Mouse (Mus musculus): ENCODE data around the gene Nos2. TPM values are rescaled to one million over a fixed set of nuclear protein-coding genes. Genes with fewer than 3 reads are reported as not detected.
A peak's percentile ranks its signal among the peaks of the same experiment; 100 is the strongest.
"Not testable (repeated sequence)": the region's sequence is repeated elsewhere in the genome, so short reads cannot be mapped to it uniquely, and the experiment has no call there.

The Nos2 gene
- polyA plus RNA-seq, 1 experiment from 2014 or later, result 3.9 TPM

- Histone ChIP-seq H3K4me1 (ENCODE audit: insufficient read depth) (no peaks in the 10 kb centered on the region), H3K4me2 (no peak overlapping the region), H3K27me3 (ENCODE audit: insufficient read depth, low read length) (no peaks in the 10 kb centered on the region), H3K36me3 (ENCODE audit: insufficient read depth) (no peaks in the 10 kb centered on the region), H3K9ac (no peak overlapping the region), H3K4me3 (ENCODE audit: low read depth, low read length) (no peak overlapping the region), H3K9me3 (ENCODE audit: low read depth, low read length) (no peaks in the 10 kb centered on the region), H3K27ac (ENCODE audit: low read depth) (no peak overlapping the region)
- no peak for DNase-seq
- 89% methylated on average over 9 of the region's 9 CpGs for WGBS
- ATAC-seq (ENCODE audit: insufficient read depth), result no peak
- TF ChIP-seq CTCF (IDR thresholded peaks at IDR 0.05; ENCODE audit: low read depth), result no peak
Observed at GRCm38 (mm10) chr11:78990096-78990495, 69.5 kb downstream of the Nos2 start.

- H3K27me3 ChIP-seq (ENCODE audit: insufficient read depth, low read length); H3K9me3 ChIP-seq (ENCODE audit: low read depth, low read length); H3K4me2 ChIP-seq; H3K9ac ChIP-seq; H3K4me1 ChIP-seq (ENCODE audit: insufficient read depth); H3K36me3 ChIP-seq (ENCODE audit: insufficient read depth); H3K4me3 ChIP-seq (ENCODE audit: low read depth, low read length); DNase-seq; ATAC-seq (ENCODE audit: insufficient read depth); H3K27ac ChIP-seq (ENCODE audit: low read depth): not testable (repeated sequence)
- 67% methylated on average over 5 of the region's 5 CpGs for WGBS
Observed at GRCm38 (mm10) chr11:78990875-78991543, 70.4 kb downstream of the Nos2 start.

- H3K4me3 ChIP-seq (ENCODE audit: low read depth, low read length), result no peak overlapping the region
- no peak for ATAC-seq (ENCODE audit: insufficient read depth)
- no peak for DNase-seq
- TF ChIP-seq CTCF (IDR thresholded peaks at IDR 0.05; ENCODE audit: low read depth), result no peak
- no peak overlapping the region for H3K9ac ChIP-seq
- H3K27me3 ChIP-seq (ENCODE audit: insufficient read depth, low read length), result no peaks in the 10 kb centered on the region
- H3K4me2 ChIP-seq, result no peak overlapping the region
- peaks cover 7% of the 10 kb centered on the region; the same call in 1 of the 2 replicates for H3K4me1 ChIP-seq (ENCODE audit: insufficient read depth)
- H3K9me3 ChIP-seq (ENCODE audit: low read depth, low read length), result no peaks in the 10 kb centered on the region
- no peak overlapping the region for H3K27ac ChIP-seq (ENCODE audit: low read depth)
- H3K36me3 ChIP-seq (ENCODE audit: insufficient read depth), result no peaks in the 10 kb centered on the region
- whole genome bisulfite sequencing, result 64% methylated on average over 6 of the region's 6 CpGs
Observed at GRCm38 (mm10) chr11:78999118-78999517, 78.5 kb downstream of the Nos2 start.

GRCm38 (mm10) chr11:79001871-79002270 is 81.3 kb downstream of the Nos2 start:
- no peak overlapping the region for H3K9ac ChIP-seq
- DNase-seq, result no peak
- no peak overlapping the region for H3K4me2 ChIP-seq
- 82% methylated on average over 4 of the region's 4 CpGs for WGBS
- no peaks in the 10 kb centered on the region for H3K27me3 ChIP-seq (ENCODE audit: insufficient read depth, low read length)
- no peak for TF ChIP-seq CTCF (IDR thresholded peaks at IDR 0.05; ENCODE audit: low read depth)
- no peaks in the 10 kb centered on the region for H3K36me3 ChIP-seq (ENCODE audit: insufficient read depth)
- no peaks in the 10 kb centered on the region for H3K9me3 ChIP-seq (ENCODE audit: low read depth, low read length)
- peak overlapping the region; percentile 64; the same call in 1 of the 2 replicates for H3K27ac ChIP-seq (ENCODE audit: low read depth)
- no peak overlapping the region for H3K4me3 ChIP-seq (ENCODE audit: low read depth, low read length)
- no peak for ATAC-seq (ENCODE audit: insufficient read depth)
- H3K4me1 ChIP-seq (ENCODE audit: insufficient read depth), result peaks cover 7% of the 10 kb centered on the region; the same call in 1 of the 2 replicates

GRCm38 (mm10) chr11:79002551-79002951 is 82.0 kb downstream of the Nos2 start:
- H3K4me2 ChIP-seq, result no peak overlapping the region
- WGBS, result 39% methylated on average over 5 of the region's 5 CpGs
- ATAC-seq (ENCODE audit: insufficient read depth) (no peak), DNase-seq (peak; percentile 23)
- no peak overlapping the region for H3K4me3 ChIP-seq (ENCODE audit: low read depth, low read length)
- no peak overlapping the region for H3K9ac ChIP-seq
- H3K27ac ChIP-seq (ENCODE audit: low read depth), result peak overlapping the region; percentile 64
- H3K36me3 ChIP-seq (ENCODE audit: insufficient read depth), result no peaks in the 10 kb centered on the region
- H3K27me3 ChIP-seq (ENCODE audit: insufficient read depth, low read length), result no peaks in the 10 kb centered on the region
- no peak for TF ChIP-seq CTCF (IDR thresholded peaks at IDR 0.05; ENCODE audit: low read depth)
- no peaks in the 10 kb centered on the region for H3K9me3 ChIP-seq (ENCODE audit: low read depth, low read length)
- peaks cover 7% of the 10 kb centered on the region; the same call in 1 of the 2 replicates for H3K4me1 ChIP-seq (ENCODE audit: insufficient read depth)

GRCm38 (mm10) chr11:79003053-79003768 is 82.6 kb downstream of the Nos2 start:
- peak; percentile 56; the same call in 1 of the 2 replicates for ATAC-seq (ENCODE audit: insufficient read depth)
- WGBS, result 51% methylated on average over 11 of the region's 11 CpGs
- no peaks in the 10 kb centered on the region for H3K27me3 ChIP-seq (ENCODE audit: insufficient read depth, low read length)
- H3K9me3 ChIP-seq (ENCODE audit: low read depth, low read length), result no peaks in the 10 kb centered on the region
- no peak overlapping the region for H3K4me2 ChIP-seq
- no peak overlapping the region for H3K4me3 ChIP-seq (ENCODE audit: low read depth, low read length)
- H3K9ac ChIP-seq, result no peak overlapping the region
- no peak for TF ChIP-seq CTCF (IDR thresholded peaks at IDR 0.05; ENCODE audit: low read depth)
- DNase-seq, result peak; percentile 67
- H3K4me1 ChIP-seq (ENCODE audit: insufficient read depth), result peaks cover 7% of the 10 kb centered on the region; the same call in 1 of the 2 replicates
- peak overlapping the region; percentile 69 for H3K27ac ChIP-seq (ENCODE audit: low read depth)
- no peaks in the 10 kb centered on the region for H3K36me3 ChIP-seq (ENCODE audit: insufficient read depth)

Data from lung, embryonic 14.5 days (tissue).